Mouse (Mus musculus) induced T-regulatory cell, adult 2 months (primary cell): ENCODE data around the gene Serpina16.

ENCODE experiments used
- DNase-seq: peaks from one replicate; pipeline ENCODE4 v3.0.0-alpha.2; 2012; ENCODE audit warnings: low read depth

Serpina16 gene

GRCm38 (mm10) chr12:103656848-103657626, 18.9 kb downstream of the Serpina16 start, which contains the start of gene Serpina6:
TSS of gene Serpina6 (minus strand) at chr12:103657212.
- DNase-seq = no peak

- no peak for DNase-seq
These were observed 20.6 kb downstream of the Serpina16 start for GRCm38 (mm10) chr12:103655123-103656044.

- DNase-seq = no peak
These were observed 22.1 kb downstream of the Serpina16 start for GRCm38 (mm10) chr12:103653836-103654235.

DNA sequence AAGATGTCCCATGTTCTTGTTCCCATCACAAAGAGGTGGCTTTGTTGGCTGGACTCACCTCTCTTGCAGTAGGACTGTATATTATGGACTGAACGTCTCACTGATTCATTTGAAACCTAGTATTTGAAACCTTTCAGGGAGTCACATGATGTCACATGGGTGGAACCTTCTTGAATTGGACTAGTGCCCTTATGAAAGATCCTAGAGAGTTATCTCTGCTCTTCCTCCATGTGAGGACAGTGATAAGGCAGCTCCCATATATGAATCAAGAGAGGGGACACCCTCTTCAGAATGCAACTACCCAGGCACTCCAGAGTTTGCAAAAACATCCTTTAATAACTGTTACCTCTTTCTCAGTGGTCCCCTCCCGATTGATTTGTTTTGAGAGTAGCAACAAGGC, 29.6 kb downstream of the Serpina16 start:
- DNase-seq = no peak

GRCm38 (mm10) chr12:103644601-103645000, 31.3 kb downstream of the Serpina16 start:
- no peak for DNase-seq

DNA sequence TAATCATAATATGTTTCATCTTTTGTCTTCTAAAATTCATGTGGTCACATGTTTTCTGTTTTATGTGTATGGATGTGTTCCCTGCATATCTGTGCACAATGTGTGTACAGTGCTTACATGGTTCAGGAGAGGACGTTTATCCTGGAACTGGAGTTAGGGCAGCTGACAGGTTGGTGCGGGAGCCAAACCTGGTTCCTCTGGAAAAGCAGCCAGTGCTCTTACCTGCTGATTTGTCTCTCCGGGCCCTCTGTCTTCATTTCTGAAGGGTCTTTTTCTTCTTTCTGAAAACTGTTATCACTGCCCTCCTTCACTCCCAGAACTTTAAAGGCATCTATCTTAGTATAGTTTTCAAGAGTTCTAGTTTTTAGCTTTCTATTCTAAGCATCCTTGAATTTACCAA, 32.1 kb downstream of the Serpina16 start:
- DNase-seq = no peak

DNA sequence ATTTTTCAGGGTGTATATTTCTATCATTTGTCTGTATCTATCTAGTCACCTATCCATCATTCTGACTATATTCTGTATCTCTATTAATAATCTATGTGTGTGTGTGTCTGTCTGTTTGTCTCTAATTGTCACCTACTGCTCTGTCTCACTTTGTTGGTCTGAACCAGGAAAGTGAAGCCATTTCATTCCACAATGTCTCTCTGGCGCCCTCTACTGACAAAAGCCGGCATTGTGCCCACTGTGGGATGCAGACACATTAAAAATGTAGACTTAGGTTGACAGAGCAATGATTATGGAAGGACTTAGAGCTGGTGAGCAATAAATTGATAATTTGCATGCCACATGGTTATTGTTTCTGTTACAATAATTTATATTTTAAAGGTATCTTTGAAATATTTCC, 32.6 kb downstream of the Serpina16 start:
- peak; percentile 74 for DNase-seq

GRCm38 (mm10) chr12:103635846-103636245, 40.1 kb downstream of the Serpina16 start:
- DNase-seq = no peak

DNA sequence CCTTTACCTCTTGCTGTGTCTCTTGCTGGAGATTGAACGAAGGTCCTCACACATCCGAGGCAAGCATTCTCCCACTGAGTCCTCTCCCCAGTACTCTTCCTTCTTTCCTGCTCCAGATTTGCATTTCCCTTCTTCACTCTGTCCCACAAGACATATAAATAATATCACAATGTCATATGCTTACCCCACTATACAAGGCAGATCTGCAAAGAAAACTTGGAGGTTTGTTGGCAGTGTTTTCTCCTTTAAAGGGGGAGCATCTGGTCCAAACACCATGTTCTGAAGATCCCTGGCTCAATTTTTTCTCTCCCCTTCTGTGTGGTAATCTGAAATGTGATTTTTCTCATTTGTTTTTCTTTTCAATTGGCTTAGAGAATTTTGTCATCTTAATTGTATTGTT, 41.5 kb downstream of the Serpina16 start:
- no peak for DNase-seq

GRCm38 (mm10) chr12:103631203-103631612, 44.7 kb downstream of the Serpina16 start, which contains the start of gene Serpina10:
TSS of gene Serpina10 (minus strand) at chr12:103631444.
- no peak for DNase-seq
